Mouse (Mus musculus) heart, embryonic 13.5 days (tissue): Measurements from ENCODE around the gene Synpo2. TPM values are rescaled to one million over a fixed set of nuclear protein-coding genes. Genes with fewer than 3 reads are reported as not detected.
A peak's percentile ranks its signal among the peaks of the same experiment; 100 is the strongest.

ENCODE experiments used
- ATAC-seq: fragments of 200-750 bp; cut with Nextera tagmentation; 2 replicates; pipeline ENCODE4 v1.8.0; 2017; ENCODE audit warnings: moderate TSS enrichment; ENCODE audit not compliant: insufficient number of reproducible peaks, low FRiP score, low TSS enrichment; ENCODE audit errors: extremely low read depth
- H3K27ac ChIP-seq: fragments of 300-500 bp; sonication (generic); replicated peaks from 2 replicates; pipeline ENCODE4 v1.5.1; 2015; ENCODE audit warnings: moderate library complexity, mild to moderate bottlenecking, inconsistent platforms
- H3K27me3 ChIP-seq: fragments of 300-500 bp; sonication (generic); replicated peaks from 2 replicates; pipeline ENCODE4 v1.6.1; 2015; ENCODE audit warnings: mild to moderate bottlenecking, inconsistent platforms
- H3K36me3 ChIP-seq: fragments of 300-500 bp; sonication (generic); 2 replicates; pipeline ENCODE4 v1.6.1; 2015; ENCODE audit warnings: mild to moderate bottlenecking, inconsistent platforms
- H3K4me1 ChIP-seq: fragments of 300-500 bp; sonication (generic); 2 replicates; pipeline ENCODE4 v1.6.1; 2015; ENCODE audit warnings: inconsistent platforms
- H3K4me2 ChIP-seq: fragments of 300-500 bp; sonication (generic); 2 replicates; pipeline ENCODE4 v1.6.1; 2015; ENCODE audit warnings: inconsistent platforms, mild to moderate bottlenecking, moderate library complexity
- H3K4me3 ChIP-seq: fragments of 300-500 bp; sonication (generic); 2 replicates; pipeline ENCODE4 v1.5.1; 2015; ENCODE audit warnings: moderate library complexity, mild to moderate bottlenecking, inconsistent platforms
- H3K9ac ChIP-seq: fragments of 300-500 bp; sonication (generic); 2 replicates; pipeline ENCODE4 v1.6.1; 2015; ENCODE audit warnings: inconsistent platforms, mild to moderate bottlenecking, moderate library complexity
- H3K9me3 ChIP-seq: fragments of 300-500 bp; sonication (generic); 2 replicates; pipeline ENCODE4 v1.6.1; 2016; ENCODE audit warnings: inconsistent platforms
- WGBS: fragments of 180-500 bp; shearing (Covaris S2); methylation state at CpG from one replicate; pipeline ENCODE4 v1.1.7; 2015; ENCODE audit warnings: mixed read lengths; 5-methylcytosine and 5-hydroxymethylcytosine counted together
- polyA plus RNA-seq: library from polyadenylated mRNA; unstranded; fragments of >200 nt; fragmentation: Nextera tagmentation; extraction: Ambion mirVana; gene quantifications from 2 replicates; pipeline ENCODE4 v1.2.1, GENCODE M21; 2015

Synpo2 gene
- polyA plus RNA-seq, 1 experiment from 2014 or later: 16.8 TPM

GRCm38 (mm10) chr3:123085871-123086501 lies 150.0 kb downstream of the Synpo2 start:
- WGBS: 80% methylated on average over 16 of the region's 16 CpGs
- no peak for ATAC-seq

DNA sequence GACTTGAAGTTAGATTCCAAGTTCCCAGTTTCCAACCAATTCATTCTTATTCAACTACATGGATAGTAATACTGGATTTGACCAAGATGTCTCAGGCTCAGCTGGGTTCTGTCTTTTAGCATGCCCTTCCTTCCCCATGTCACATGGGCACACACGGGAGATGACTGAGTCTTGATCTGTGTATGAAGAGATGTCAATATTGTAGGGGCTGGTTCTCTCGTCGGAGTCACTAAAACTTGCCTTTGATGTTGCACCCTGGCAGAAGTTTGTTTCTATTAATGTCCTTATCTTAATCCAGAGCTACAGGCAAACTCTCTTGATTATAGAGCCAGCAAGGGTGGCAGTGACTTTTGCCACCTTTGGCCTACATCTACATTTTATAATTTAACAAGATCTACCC lies 154.3 kb downstream of the Synpo2 start:
- Histone ChIP-seq H3K9me3 (no peaks in the 10 kb centered on the region; the same call in 1 of the 2 replicates), H3K4me1 (peaks cover 28% of the 10 kb centered on the region), H3K27me3 (no peaks in the 10 kb centered on the region), H3K4me2 (no peak overlapping the region), H3K9ac (no peak overlapping the region), H3K36me3 (no peaks in the 10 kb centered on the region), H3K4me3 (no peak overlapping the region), H3K27ac (peak overlapping the region; percentile 44; the same call in 1 of the 2 replicates)
- 36% methylated on average over 3 of the region's 3 CpGs for WGBS
- no peak for ATAC-seq

More at GRCm38 (mm10) chr3:123085871-123086501, 150.0 kb downstream of the Synpo2 start:
- no peaks in the 10 kb centered on the region for H3K27me3 ChIP-seq
- no peak overlapping the region for H3K9ac ChIP-seq
- H3K4me1 ChIP-seq: peaks cover 35% of the 10 kb centered on the region
- H3K9me3 ChIP-seq: no peaks in the 10 kb centered on the region; the same call in 1 of the 2 replicates
- no peak overlapping the region for H3K4me2 ChIP-seq
- no peaks in the 10 kb centered on the region for H3K36me3 ChIP-seq
- no peak overlapping the region for H3K4me3 ChIP-seq
- no peak overlapping the region for H3K27ac ChIP-seq

DNA sequence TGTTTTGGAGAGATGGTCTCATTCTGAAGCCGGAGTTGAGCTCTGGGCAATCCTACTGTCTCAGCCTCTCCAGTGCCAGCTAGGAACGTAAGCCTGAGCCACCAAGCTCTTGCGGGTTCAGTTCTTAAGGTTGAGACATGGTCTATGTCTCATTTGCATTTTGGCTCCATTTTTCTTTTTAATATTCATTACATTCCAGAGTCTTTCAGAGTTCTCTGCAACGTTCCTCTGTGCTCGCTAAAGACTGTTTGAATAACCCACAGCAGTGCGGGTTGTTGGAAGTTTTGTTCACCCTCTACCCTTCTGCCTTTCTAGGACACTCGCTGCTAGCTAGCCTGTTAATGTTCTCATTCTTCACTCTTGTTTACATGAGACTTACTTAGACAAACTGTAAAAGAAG lies 155.0 kb downstream of the Synpo2 start:
- Histone ChIP-seq H3K9me3 (no peaks in the 10 kb centered on the region; the same call in 1 of the 2 replicates), H3K27me3 (no peaks in the 10 kb centered on the region), H3K4me1 (peaks cover 24% of the 10 kb centered on the region), H3K4me2 (no peak overlapping the region), H3K27ac (no peak overlapping the region), H3K9ac (no peak overlapping the region), H3K4me3 (no peak overlapping the region), H3K36me3 (no peaks in the 10 kb centered on the region)
- WGBS: 77% methylated on average over 7 of the region's 7 CpGs
- no peak for ATAC-seq

DNA sequence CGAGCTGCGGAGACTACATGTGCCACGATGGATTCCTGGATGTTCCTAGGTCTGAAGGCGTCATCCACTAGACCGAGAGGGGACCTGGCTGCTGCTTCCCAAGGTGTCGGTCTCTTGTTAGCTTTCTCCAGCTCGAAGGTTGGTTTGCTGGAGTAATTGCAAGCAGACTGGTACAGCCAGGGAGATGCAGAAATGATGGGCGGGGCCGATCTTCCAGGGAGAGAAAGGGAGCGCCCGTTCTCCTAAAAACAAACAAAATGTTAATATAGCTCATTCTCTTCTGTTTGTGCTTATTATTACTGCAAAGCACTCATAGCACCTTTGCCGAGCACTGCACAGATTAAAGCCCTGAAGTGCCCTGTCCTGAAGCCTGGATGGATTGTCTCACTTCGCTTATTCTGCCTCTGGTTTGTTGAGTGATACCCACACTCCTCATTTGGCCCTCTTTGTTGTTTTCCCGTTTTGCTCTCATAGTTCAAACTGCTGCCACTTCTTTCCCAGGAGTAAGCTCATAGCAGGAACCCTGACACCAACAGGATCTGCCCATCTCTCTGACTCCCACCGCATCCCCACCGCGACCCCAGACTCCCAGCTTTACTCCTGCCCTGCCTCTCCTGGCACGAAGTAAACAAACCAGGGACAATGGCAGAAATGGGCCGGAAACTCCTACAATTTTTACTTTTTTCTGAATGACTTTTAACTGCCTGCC lies 155.8 kb downstream of the Synpo2 start:
- Histone ChIP-seq H3K4me2 (no peak overlapping the region), H3K4me1 (peaks cover 28% of the 10 kb centered on the region), H3K27me3 (no peaks in the 10 kb centered on the region), H3K27ac (no peak overlapping the region), H3K4me3 (no peak overlapping the region), H3K36me3 (no peaks in the 10 kb centered on the region), H3K9ac (no peak overlapping the region), H3K9me3 (no peaks in the 10 kb centered on the region; the same call in 1 of the 2 replicates)
- WGBS: 73% methylated on average over 19 of the region's 19 CpGs
- ATAC-seq: no peak

- Histone ChIP-seq H3K36me3 (no peaks in the 10 kb centered on the region), H3K4me3 (no peak overlapping the region), H3K9ac (no peak overlapping the region), H3K4me1 (peaks cover 36% of the 10 kb centered on the region), H3K9me3 (no peaks in the 10 kb centered on the region), H3K4me2 (no peak overlapping the region), H3K27me3 (no peaks in the 10 kb centered on the region), H3K27ac (no peak overlapping the region)
- ATAC-seq: no peak
- 37% methylated on average over 3 of the region's 3 CpGs for WGBS
Observed at GRCm38 (mm10) chr3:123075759-123076158, 160.2 kb downstream of the Synpo2 start.

GRCm38 (mm10) chr3:123075034-123075433 lies 160.9 kb downstream of the Synpo2 start:
- H3K36me3 ChIP-seq: no peaks in the 10 kb centered on the region

DNA sequence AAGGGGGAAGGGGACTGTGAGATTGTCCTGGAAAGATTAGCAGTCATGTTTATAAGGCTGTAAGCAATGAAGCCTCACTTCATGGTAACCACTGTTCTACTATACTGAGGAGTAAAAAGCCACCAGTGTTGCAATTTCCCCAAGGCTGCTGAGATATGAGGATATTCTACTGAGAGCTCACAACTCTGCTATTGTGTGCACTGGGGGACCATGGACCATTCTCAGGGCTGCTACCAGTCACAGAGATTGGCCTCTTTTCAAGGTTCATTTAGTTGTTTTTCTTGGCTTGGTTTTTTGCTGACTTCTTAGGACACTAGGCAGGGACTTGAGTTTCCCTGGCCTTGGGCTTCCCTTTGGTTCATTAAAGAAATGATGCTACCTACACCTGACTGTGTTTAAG lies 162.6 kb downstream of the Synpo2 start:
- Histone ChIP-seq H3K36me3 (no peaks in the 10 kb centered on the region), H3K9me3 (no peaks in the 10 kb centered on the region), H3K4me1 (peaks cover 40% of the 10 kb centered on the region), H3K4me3 (no peak overlapping the region), H3K9ac (no peak overlapping the region), H3K27me3 (no peaks in the 10 kb centered on the region), H3K4me2 (no peak overlapping the region), H3K27ac (peak overlapping the region; percentile 53)
- no peak for ATAC-seq

More at GRCm38 (mm10) chr3:123075034-123075433, 160.9 kb downstream of the Synpo2 start:
- no peak overlapping the region for H3K4me2 ChIP-seq
- no peak overlapping the region for H3K9ac ChIP-seq
- no peak overlapping the region for H3K4me3 ChIP-seq
- no peak overlapping the region for H3K27ac ChIP-seq
- no peaks in the 10 kb centered on the region for H3K9me3 ChIP-seq
- no peaks in the 10 kb centered on the region for H3K27me3 ChIP-seq
- ATAC-seq: no peak
- peaks cover 40% of the 10 kb centered on the region for H3K4me1 ChIP-seq

GRCm38 (mm10) chr3:123072472-123072871 lies 163.5 kb downstream of the Synpo2 start:
- Histone ChIP-seq H3K27ac (peak overlapping the region; percentile 30; the same call in 1 of the 2 replicates), H3K36me3 (no peaks in the 10 kb centered on the region)
- no peak for ATAC-seq

GRCm38 (mm10) chr3:123070996-123071395 lies 165.0 kb downstream of the Synpo2 start:
- Histone ChIP-seq H3K9ac (no peak overlapping the region), H3K9me3 (no peaks in the 10 kb centered on the region), H3K36me3 (no peaks in the 10 kb centered on the region), H3K27ac (peak overlapping the region; percentile 40), H3K4me1 (peaks cover 44% of the 10 kb centered on the region), H3K27me3 (no peaks in the 10 kb centered on the region), H3K4me2 (no peak overlapping the region), H3K4me3 (no peak overlapping the region)
- 67% methylated on average over 1 of the region's 1 CpGs for WGBS
- no peak; the same call in 1 of the 2 replicates for ATAC-seq

More at GRCm38 (mm10) chr3:123072472-123072871, 163.5 kb downstream of the Synpo2 start:
- no peaks in the 10 kb centered on the region for H3K27me3 ChIP-seq
- H3K4me3 ChIP-seq: no peak overlapping the region
- H3K9ac ChIP-seq: no peak overlapping the region
- WGBS: no CpG with 5 or more reads among the region's 1 CpGs
- H3K9me3 ChIP-seq: no peaks in the 10 kb centered on the region
- no peak overlapping the region for H3K4me2 ChIP-seq
- H3K4me1 ChIP-seq: peaks cover 40% of the 10 kb centered on the region

- Histone ChIP-seq H3K27me3 (no peaks in the 10 kb centered on the region), H3K4me3 (no peak overlapping the region), H3K4me2 (no peak overlapping the region), H3K9me3 (no peaks in the 10 kb centered on the region), H3K36me3 (no peaks in the 10 kb centered on the region), H3K27ac (no peak overlapping the region), H3K4me1 (peaks cover 47% of the 10 kb centered on the region), H3K9ac (no peak overlapping the region)
- ATAC-seq: no peak
- 85% methylated on average over 7 of the region's 7 CpGs for WGBS
Observed at GRCm38 (mm10) chr3:123066836-123067235, 169.1 kb downstream of the Synpo2 start.

DNA sequence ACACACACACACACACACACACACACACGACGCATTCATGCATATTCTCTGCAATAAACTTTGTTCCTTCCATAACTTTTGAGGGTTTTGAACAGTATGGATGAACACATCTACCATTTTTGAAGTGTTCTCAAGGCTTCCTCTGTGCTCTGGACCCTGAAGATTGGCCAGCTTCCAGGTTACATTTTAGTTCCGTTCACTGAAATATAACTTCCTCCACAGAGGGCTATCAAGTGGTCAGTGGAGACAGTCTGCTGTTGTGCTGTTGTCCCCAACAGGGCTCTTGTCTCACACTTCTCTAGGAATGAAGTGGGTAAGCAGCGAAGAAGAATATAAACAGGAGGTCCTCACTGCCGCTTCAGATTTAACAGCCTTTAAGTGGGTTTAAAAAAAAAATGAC lies 170.5 kb downstream of the Synpo2 start:
- Histone ChIP-seq H3K4me3 (no peak overlapping the region), H3K27ac (no peak overlapping the region), H3K36me3 (no peaks in the 10 kb centered on the region), H3K9ac (no peak overlapping the region), H3K9me3 (no peaks in the 10 kb centered on the region), H3K4me2 (no peak overlapping the region), H3K4me1 (peaks cover 33% of the 10 kb centered on the region), H3K27me3 (no peaks in the 10 kb centered on the region)
- WGBS: 50% methylated on average over 5 of the region's 5 CpGs
- no peak for ATAC-seq

- Histone ChIP-seq H3K4me2 (no peak overlapping the region), H3K9ac (no peak overlapping the region), H3K4me1 (peaks cover 29% of the 10 kb centered on the region), H3K9me3 (no peaks in the 10 kb centered on the region), H3K27me3 (no peaks in the 10 kb centered on the region), H3K27ac (no peak overlapping the region), H3K36me3 (no peaks in the 10 kb centered on the region), H3K4me3 (no peak overlapping the region)
- WGBS: 29% methylated on average over 5 of the region's 5 CpGs
- no peak for ATAC-seq
Observed at GRCm38 (mm10) chr3:123064186-123064585, 171.8 kb downstream of the Synpo2 start.
